Mouse (Mus musculus) ES-Bruce4 (cell line): Measurements from ENCODE around the gene Rbms3.

Experiments used
- CTCF ChIP-seq: IDR thresholded peaks from one replicate; pipeline ENCODE4 v1.8.1; 2011; ENCODE audit warnings: low read depth, low read length
- EP300 ChIP-seq: IDR thresholded peaks from 2 replicates; pipeline ENCODE4 v1.6.1; 2011; ENCODE audit warnings: low read depth, low read length; ENCODE audit not compliant: insufficient read depth
- POLR2A ChIP-seq: IDR thresholded peaks from one replicate; pipeline ENCODE4 v1.8.1; 2011; ENCODE audit warnings: low read length; ENCODE audit not compliant: insufficient read depth

DNA sequence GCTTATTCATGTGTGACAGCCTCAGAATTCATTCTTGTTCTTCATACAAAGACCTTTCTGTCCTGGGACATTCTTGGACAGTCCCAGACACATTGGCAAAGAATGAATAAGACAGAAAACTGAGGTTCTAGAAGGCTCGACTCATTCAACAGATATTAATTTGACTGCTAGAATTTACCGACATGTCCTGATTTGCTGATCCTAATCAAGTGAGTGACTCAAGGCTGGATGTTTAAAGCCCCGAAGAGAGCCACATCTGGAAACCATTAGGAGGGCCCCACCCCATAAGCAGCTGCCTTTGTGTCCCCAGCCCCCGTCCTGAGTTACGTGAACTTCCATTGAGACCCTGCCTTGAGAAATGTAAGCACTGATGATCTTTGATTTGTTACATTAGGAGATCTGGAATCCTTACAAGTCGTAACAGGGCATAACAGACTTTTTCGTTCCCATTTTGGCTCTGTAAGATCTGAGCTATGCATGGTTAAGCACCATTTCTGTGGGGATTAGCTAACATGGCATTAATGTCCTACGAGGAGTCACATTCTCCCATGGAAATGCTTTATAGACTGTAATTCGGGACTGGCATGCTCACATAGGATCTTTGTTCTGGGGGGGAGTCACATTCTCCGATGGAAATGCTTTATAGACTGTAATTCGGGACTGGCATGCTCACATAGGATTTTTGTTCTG is 726.3 kb downstream of the Rbms3 start:
- TF ChIP-seq EP300 (no peak), CTCF (no peak), POLR2A (no peak)
